Mouse (Mus musculus): ENCODE data around the gene Arfrp1. TPM values are rescaled to one million over a fixed set of nuclear protein-coding genes. Genes with fewer than 3 reads are reported as not detected.

The Arfrp1 gene
- total RNA-seq, 2 experiments from 2014 or later: 43.2 to 50.1 TPM

- no peak for TF ChIP-seq CTCF (conservative IDR thresholded peaks at IDR 0.05)
- Histone ChIP-seq H3K4me3 (peak overlapping the region; percentile 67), H3K27ac (peak overlapping the region; percentile 95)
- DNase-seq (ENCODE audit: low spot score in 2 of 2): peak; percentile 14 to 30
Observed at GRCm38 (mm10) chr2:181313344-181314079, 51.7 kb downstream of the Arfrp1 start.

- no peak for TF ChIP-seq CTCF (conservative IDR thresholded peaks at IDR 0.05)
- DNase-seq (ENCODE audit: low spot score in 2 of 2): no peak
- peak overlapping the region; percentile 95 for H3K27ac ChIP-seq
- peak overlapping the region; percentile 67 for H3K4me3 ChIP-seq
Observed at GRCm38 (mm10) chr2:181313006-181313343, 52.2 kb downstream of the Arfrp1 start.

GRCm38 (mm10) chr2:181312435-181312834 lies 52.8 kb downstream of the Arfrp1 start:
- DNase-seq (ENCODE audit: low spot score in 2 of 2): no peak
- peak overlapping the region; percentile 67 for H3K4me3 ChIP-seq
- TF ChIP-seq CTCF (conservative IDR thresholded peaks at IDR 0.05): no peak
- H3K27ac ChIP-seq: peak overlapping the region; percentile 95; the same call in 1 of the 2 replicates

Other genes starting within 250 kb of the Arfrp1 start
- gene Kcnq2, start 230.1 kb downstream of the Arfrp1 start, total RNA-seq (2021): 100 to 1,000 TPM; 327 to 335 TPM
- gene Eef1a2, start 208.4 kb downstream of the Arfrp1 start, total RNA-seq (2021): 1,000 to 10,000 TPM; 1,145 to 1,175 TPM
- gene Ppdpf, start 178.2 kb downstream of the Arfrp1 start, total RNA-seq (2021): 10 to 100 TPM; 85.4 to 90.2 TPM
- under 1 TPM in 1 of 2 experiments, not detected in 1; 0.10 TPM for gene Ptk6, start 162.6 kb downstream of the Arfrp1 start, total RNA-seq (2021)
- under 1 TPM; 0.12 to 0.41 TPM for gene Srms, start 152.2 kb downstream of the Arfrp1 start, total RNA-seq (2021)
- gene Fndc11, start 145.4 kb downstream of the Arfrp1 start, total RNA-seq (2021): not detected
- gene Helz2, start 123.4 kb downstream of the Arfrp1 start, total RNA-seq (2021): 1 to 10 TPM; 2.5 to 2.9 TPM
- 10 to 100 TPM; 18.8 to 23.5 TPM for gene Gmeb2, start 77.4 kb downstream of the Arfrp1 start, total RNA-seq (2021)
- 100 to 1,000 TPM; 527 to 593 TPM for gene Stmn3, start 50.9 kb downstream of the Arfrp1 start, total RNA-seq (2021)
- 10 to 100 TPM; 37.1 to 40.7 TPM for gene Rtel1, start 45.7 kb downstream of the Arfrp1 start, total RNA-seq (2021)
- gene Zgpat, start 476 bp downstream of the Arfrp1 start, total RNA-seq (2021): 10 to 100 TPM; 78.3 to 80.7 TPM
- 10 to 100 TPM; 35.2 to 49.5 TPM for gene Lime1, start 14.7 kb upstream of the Arfrp1 start, total RNA-seq (2021)
- gene Zbtb46, start 94.0 kb upstream of the Arfrp1 start, total RNA-seq (2021): 1 to 10 TPM; 5.8 to 8.3 TPM
- not detected for gene Abhd16b, start 127.8 kb upstream of the Arfrp1 start, total RNA-seq (2021)
- gene Tpd52l2, start 131.7 kb upstream of the Arfrp1 start, total RNA-seq (2021): 10 to 100 TPM; 74.7 to 75.2 TPM
- 100 to 1,000 TPM; 259 to 279 TPM for gene Dnajc5, start 155.1 kb upstream of the Arfrp1 start, total RNA-seq (2021)
- gene Uckl1, start 219.5 kb upstream of the Arfrp1 start, total RNA-seq (2021): 10 to 100 TPM; 68.2 to 73.8 TPM
- 10 to 100 TPM; 57.2 to 57.3 TPM for gene Prpf6, start 226.5 kb upstream of the Arfrp1 start, total RNA-seq (2021)
- gene Zfp512b, start 227.4 kb upstream of the Arfrp1 start, total RNA-seq (2021): 100 to 1,000 TPM; 102 to 103 TPM
- gene Samd10, start 233.8 kb upstream of the Arfrp1 start, total RNA-seq (2021): 10 to 100 TPM; 11.9 to 12.2 TPM